Mouse (Mus musculus): ENCODE results near the gene Dglucy. TPM values are rescaled to one million over a fixed set of nuclear protein-coding genes. Genes with fewer than 3 reads are reported as not detected.

Gene Dglucy
- polyA plus RNA-seq, 1 experiment from 2014 or later: 2.4 TPM

DNA sequence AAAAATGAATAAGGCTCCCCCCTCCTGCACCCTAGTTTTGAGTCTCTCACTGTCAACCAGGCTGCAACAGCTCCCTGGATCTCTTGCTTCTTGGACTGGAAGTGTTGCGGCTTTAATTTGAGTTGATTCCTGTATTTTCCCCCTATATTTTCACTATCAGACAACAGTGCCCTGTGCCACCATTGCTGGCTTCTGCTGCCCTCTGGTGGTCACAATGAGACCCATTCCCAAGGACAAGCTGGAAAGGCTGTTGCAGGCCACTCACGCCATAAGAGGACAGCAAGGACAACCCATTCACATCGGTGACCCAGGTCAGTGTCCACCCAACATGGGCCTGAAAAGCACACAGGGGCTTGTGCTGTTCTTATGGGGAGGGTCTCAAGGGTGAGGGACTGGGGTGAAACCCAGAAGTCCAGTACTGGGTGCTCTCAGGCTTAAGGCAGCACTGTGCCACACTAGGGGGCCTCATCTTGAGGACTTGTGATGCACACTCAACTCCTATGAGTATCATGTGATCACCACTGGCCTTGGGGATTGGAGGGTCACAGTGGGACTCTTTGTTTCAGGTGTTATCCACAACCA, 62.4 kb downstream of the Dglucy start:
- Histone ChIP-seq H3K27ac (ENCODE audit: low read depth) (no peak overlapping the region), H3K9me3 (ENCODE audit: control insufficient read depth, low read length) (no peaks in the 10 kb centered on the region), H3K4me3 (ENCODE audit: low read depth, low read length) (no peak overlapping the region), H3K4me1 (replicated peaks; ENCODE audit: control insufficient read depth, insufficient read depth, low read length) (no peaks in the 10 kb centered on the region), H3K36me3 (ENCODE audit: control insufficient read depth, insufficient read depth, low read length) (no peaks in the 10 kb centered on the region), H3K27me3 (replicated peaks; ENCODE audit: control insufficient read depth, insufficient read depth, low read length) (no peaks in the 10 kb centered on the region), H3K4me2 (ENCODE audit: low read length) (no peak overlapping the region), H3K9ac (ENCODE audit: low read length) (no peak overlapping the region)
- ATAC-seq (replicated peaks; ENCODE audit: low FRiP score, low TSS enrichment, low read depth): 0 out of 2 replicates have a peak, but pooled peaks have one; percentile 15
- DNase-seq (ENCODE audit: low spot score): peak; percentile 92
- WGBS: 27% methylated on average over 3 of the region's 3 CpGs

DNA sequence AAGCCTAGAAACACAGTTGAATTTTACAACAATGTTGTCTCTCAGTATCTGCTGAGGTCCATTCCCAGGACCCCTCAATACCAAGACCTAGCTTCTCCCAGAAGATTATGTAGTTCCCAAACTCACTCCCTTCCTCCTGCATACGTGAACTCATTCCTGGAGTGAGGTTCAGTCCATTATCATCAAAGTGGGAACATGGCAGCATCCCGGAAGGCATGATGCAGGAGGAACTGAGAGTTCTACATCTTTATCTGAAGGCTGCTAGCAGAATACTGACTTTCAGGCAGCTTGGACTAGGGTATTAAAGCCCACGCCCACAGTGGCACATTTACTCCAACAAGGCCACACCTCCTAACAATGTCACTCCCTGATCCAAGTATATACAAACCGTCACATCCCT, 64.3 kb downstream of the Dglucy start:
- Histone ChIP-seq H3K27ac (ENCODE audit: low read depth) (no peak overlapping the region), H3K9ac (ENCODE audit: low read length) (no peak overlapping the region), H3K4me3 (ENCODE audit: low read depth, low read length) (no peak overlapping the region), H3K4me2 (ENCODE audit: low read length) (no peak overlapping the region), H3K27me3 (replicated peaks; ENCODE audit: control insufficient read depth, insufficient read depth, low read length) (no peaks in the 10 kb centered on the region), H3K4me1 (replicated peaks; ENCODE audit: control insufficient read depth, insufficient read depth, low read length) (no peaks in the 10 kb centered on the region), H3K36me3 (ENCODE audit: control insufficient read depth, insufficient read depth, low read length) (no peaks in the 10 kb centered on the region), H3K9me3 (ENCODE audit: control insufficient read depth, low read length) (no peaks in the 10 kb centered on the region)
- WGBS: 69% methylated on average over 4 of the region's 4 CpGs
- DNase-seq (ENCODE audit: low spot score) (no peak), ATAC-seq (replicated peaks; ENCODE audit: low FRiP score, low TSS enrichment, low read depth) (no peak)

DNA sequence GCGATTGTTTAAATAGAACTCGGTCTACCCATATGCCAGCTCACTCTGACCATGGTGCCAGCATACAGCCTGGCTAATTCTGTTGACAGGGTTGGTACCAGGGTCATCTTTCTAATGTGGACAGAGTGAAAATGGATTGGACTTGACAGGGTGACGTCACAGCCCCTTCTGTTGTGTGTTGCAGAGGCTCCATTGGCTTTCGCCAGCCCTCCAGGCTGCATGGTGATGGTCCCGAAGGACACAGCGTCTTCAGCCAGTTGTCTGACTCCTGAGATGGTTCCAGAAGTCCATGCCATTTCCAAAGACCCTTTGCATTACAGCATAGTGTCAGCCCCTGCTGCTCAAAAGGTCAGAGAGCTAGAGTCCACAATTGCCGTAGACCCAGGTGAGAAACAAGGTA, 65.7 kb downstream of the Dglucy start:
- ATAC-seq (replicated peaks; ENCODE audit: low FRiP score, low TSS enrichment, low read depth) (no peak), DNase-seq (ENCODE audit: low spot score) (no peak)
- H3K4me1 ChIP-seq (replicated peaks; ENCODE audit: control insufficient read depth, insufficient read depth, low read length): no peaks in the 10 kb centered on the region
- no peak overlapping the region for H3K4me3 ChIP-seq (ENCODE audit: low read depth, low read length)
- H3K36me3 ChIP-seq (ENCODE audit: control insufficient read depth, insufficient read depth, low read length): no peaks in the 10 kb centered on the region
- no peaks in the 10 kb centered on the region for H3K9me3 ChIP-seq (ENCODE audit: control insufficient read depth, low read length)
- no peak overlapping the region for H3K27ac ChIP-seq (ENCODE audit: low read depth)
- whole genome bisulfite sequencing: 86% methylated on average over 7 of the region's 7 CpGs
- no peak overlapping the region for H3K9ac ChIP-seq (ENCODE audit: low read length)
- H3K4me2 ChIP-seq (ENCODE audit: low read length): no peak overlapping the region
- H3K27me3 ChIP-seq (replicated peaks; ENCODE audit: control insufficient read depth, insufficient read depth, low read length): no peaks in the 10 kb centered on the region

DNA sequence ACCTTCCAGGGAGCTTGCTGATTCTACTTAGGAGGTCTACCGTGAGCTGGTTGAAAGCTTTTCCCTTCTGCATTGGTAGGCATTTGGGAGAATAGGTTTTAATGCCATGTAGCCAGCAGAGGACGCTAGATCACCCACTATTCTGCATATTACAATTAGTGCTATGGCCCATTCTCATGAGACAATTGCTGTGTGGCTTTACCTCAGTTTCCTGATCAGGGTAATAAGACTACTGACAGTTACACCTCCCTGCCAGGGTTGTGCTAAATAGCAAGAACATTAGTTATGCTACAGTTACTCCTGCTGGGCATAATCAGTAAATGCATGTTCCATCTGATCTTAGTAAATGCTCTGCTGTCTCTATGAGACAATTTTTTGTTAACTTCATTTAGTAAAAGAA, 67.0 kb downstream of the Dglucy start:
- WGBS: 37% methylated on average over 2 of the region's 2 CpGs

DNA sequence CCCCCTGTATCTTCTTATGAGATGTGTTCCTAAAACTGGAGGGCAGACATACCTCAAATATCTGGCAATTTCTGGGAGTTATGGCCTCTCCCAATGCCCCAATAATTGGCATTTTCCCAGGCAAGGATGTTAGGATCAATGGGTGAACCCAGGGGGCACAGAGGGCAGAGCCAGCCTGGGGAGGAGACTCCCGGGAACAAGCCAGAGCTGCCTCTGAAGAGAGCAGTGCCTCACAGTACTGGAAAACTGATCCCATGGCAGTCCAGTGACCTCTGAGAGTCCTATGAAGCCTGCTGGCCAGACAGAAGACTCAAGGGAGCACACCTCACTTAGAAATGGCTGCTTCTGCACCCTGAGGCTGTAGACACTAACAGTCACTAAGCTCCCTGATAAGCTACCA, 67.7 kb downstream of the Dglucy start:
- H3K4me1 ChIP-seq (replicated peaks; ENCODE audit: control insufficient read depth, insufficient read depth, low read length): no peaks in the 10 kb centered on the region
- H3K36me3 ChIP-seq (ENCODE audit: control insufficient read depth, insufficient read depth, low read length): no peaks in the 10 kb centered on the region
- no peak overlapping the region for H3K27ac ChIP-seq (ENCODE audit: low read depth)
- H3K9ac ChIP-seq (ENCODE audit: low read length): no peak overlapping the region
- no peak for DNase-seq (ENCODE audit: low spot score)
- no peak for ATAC-seq (replicated peaks; ENCODE audit: low FRiP score, low TSS enrichment, low read depth)
- H3K9me3 ChIP-seq (ENCODE audit: control insufficient read depth, low read length): no peaks in the 10 kb centered on the region
- H3K4me3 ChIP-seq (ENCODE audit: low read depth, low read length): no peak overlapping the region
- no peak overlapping the region for H3K4me2 ChIP-seq (ENCODE audit: low read length)
- whole genome bisulfite sequencing: 50% methylated on average over 1 of the region's 1 CpGs
- no peaks in the 10 kb centered on the region for H3K27me3 ChIP-seq (replicated peaks; ENCODE audit: control insufficient read depth, insufficient read depth, low read length)

More for the DNA sequence above, 67.0 kb downstream of the Dglucy start:
- H3K9ac ChIP-seq (ENCODE audit: low read length): no peak overlapping the region
- H3K27ac ChIP-seq (ENCODE audit: low read depth): no peak overlapping the region
- no peak for DNase-seq (ENCODE audit: low spot score)
- H3K27me3 ChIP-seq (replicated peaks; ENCODE audit: control insufficient read depth, insufficient read depth, low read length): no peaks in the 10 kb centered on the region
- H3K4me2 ChIP-seq (ENCODE audit: low read length): no peak overlapping the region
- no peaks in the 10 kb centered on the region for H3K36me3 ChIP-seq (ENCODE audit: control insufficient read depth, insufficient read depth, low read length)
- H3K4me3 ChIP-seq (ENCODE audit: low read depth, low read length): no peak overlapping the region
- no peaks in the 10 kb centered on the region for H3K9me3 ChIP-seq (ENCODE audit: control insufficient read depth, low read length)
- no peak for ATAC-seq (replicated peaks; ENCODE audit: low FRiP score, low TSS enrichment, low read depth)
- H3K4me1 ChIP-seq (replicated peaks; ENCODE audit: control insufficient read depth, insufficient read depth, low read length): no peaks in the 10 kb centered on the region

DNA sequence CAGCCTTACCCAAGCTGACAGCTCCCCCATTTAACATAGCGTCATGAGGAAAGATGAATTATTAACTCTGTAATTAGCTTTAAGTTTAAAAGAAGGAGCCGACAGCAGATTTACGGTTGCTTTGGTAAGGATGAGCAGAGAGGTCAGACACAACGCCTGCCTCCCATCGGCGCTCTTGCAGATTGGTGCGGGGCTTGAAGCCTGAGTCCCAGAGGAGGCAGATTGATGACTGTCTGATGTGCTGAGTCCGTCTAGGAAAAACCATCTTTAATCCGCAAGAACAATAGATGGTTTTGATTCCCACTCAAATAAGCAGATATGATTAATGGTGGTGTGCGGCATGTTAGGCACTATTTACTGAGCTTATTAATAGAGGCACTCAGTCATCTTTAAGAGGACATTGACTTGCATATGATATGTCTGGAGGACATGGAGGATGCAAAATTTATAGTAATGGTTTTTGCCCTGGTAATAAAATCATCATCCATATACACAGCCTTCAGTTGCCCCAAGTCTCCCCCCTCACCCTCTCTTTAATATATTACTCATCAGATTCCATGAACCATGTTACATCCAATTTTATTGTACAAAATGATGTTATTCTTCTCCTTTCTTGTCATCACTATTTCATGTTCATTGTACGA, 68.7 kb downstream of the Dglucy start:
- Histone ChIP-seq H3K4me3 (ENCODE audit: low read depth, low read length) (no peak overlapping the region), H3K27ac (ENCODE audit: low read depth) (no peak overlapping the region), H3K9me3 (ENCODE audit: control insufficient read depth, low read length) (no peaks in the 10 kb centered on the region), H3K4me1 (replicated peaks; ENCODE audit: control insufficient read depth, insufficient read depth, low read length) (no peaks in the 10 kb centered on the region), H3K9ac (ENCODE audit: low read length) (no peak overlapping the region), H3K36me3 (ENCODE audit: control insufficient read depth, insufficient read depth, low read length) (no peaks in the 10 kb centered on the region), H3K4me2 (ENCODE audit: low read length) (no peak overlapping the region), H3K27me3 (replicated peaks; ENCODE audit: control insufficient read depth, insufficient read depth, low read length) (no peaks in the 10 kb centered on the region)
- 34% methylated on average over 11 of the region's 11 CpGs for WGBS
- ATAC-seq (replicated peaks; ENCODE audit: low FRiP score, low TSS enrichment, low read depth) (no peak), DNase-seq (ENCODE audit: low spot score) (no peak)

DNA sequence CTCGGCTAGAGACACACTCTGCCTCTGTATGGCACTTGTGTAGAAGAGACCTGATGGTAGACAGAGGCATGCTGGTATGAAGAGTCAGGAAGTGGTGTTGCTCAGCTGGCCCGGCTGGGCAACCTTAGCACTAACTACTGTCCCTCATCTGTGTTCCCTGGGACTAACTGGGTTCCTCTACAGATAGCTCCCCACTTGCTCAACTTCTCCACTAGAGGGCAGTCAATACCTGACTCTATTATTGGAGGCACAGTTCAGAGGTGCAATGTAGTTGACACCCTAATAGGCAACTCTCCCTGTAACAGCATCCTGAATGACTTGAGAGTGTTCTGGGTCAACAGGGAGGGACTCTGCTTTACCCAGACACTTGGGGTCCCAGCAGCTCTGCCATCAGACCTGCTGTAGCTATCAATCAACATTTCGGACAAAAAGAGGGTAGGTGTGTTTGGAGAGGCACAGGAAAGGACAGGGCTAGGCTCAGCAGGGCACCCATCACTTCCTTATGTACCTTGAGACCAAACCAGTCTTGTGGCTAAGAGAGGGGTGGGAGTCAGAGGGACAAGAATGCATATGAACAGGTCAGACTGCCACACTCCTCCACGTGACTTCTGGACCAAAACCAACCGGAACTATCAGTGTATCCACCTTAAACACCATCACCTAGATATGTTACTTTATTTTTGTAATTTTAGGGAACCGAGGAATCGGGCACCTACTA, 70.7 kb downstream of the Dglucy start:
- DNase-seq (ENCODE audit: low spot score): peak; percentile 60
- no peak overlapping the region for H3K9ac ChIP-seq (ENCODE audit: low read length)
- H3K4me1 ChIP-seq (replicated peaks; ENCODE audit: control insufficient read depth, insufficient read depth, low read length): no peaks in the 10 kb centered on the region
- H3K27ac ChIP-seq (ENCODE audit: low read depth): no peak overlapping the region
- ATAC-seq (replicated peaks; ENCODE audit: low FRiP score, low TSS enrichment, low read depth): peak; percentile 82; the same call in 1 of the 2 replicates
- no peaks in the 10 kb centered on the region for H3K9me3 ChIP-seq (ENCODE audit: control insufficient read depth, low read length)
- H3K4me3 ChIP-seq (ENCODE audit: low read depth, low read length): no peak overlapping the region
- 77% methylated on average over 7 of the region's 7 CpGs for WGBS
- no peaks in the 10 kb centered on the region for H3K36me3 ChIP-seq (ENCODE audit: control insufficient read depth, insufficient read depth, low read length)
- no peaks in the 10 kb centered on the region for H3K27me3 ChIP-seq (replicated peaks; ENCODE audit: control insufficient read depth, insufficient read depth, low read length)
- no peak overlapping the region for H3K4me2 ChIP-seq (ENCODE audit: low read length)

DNA sequence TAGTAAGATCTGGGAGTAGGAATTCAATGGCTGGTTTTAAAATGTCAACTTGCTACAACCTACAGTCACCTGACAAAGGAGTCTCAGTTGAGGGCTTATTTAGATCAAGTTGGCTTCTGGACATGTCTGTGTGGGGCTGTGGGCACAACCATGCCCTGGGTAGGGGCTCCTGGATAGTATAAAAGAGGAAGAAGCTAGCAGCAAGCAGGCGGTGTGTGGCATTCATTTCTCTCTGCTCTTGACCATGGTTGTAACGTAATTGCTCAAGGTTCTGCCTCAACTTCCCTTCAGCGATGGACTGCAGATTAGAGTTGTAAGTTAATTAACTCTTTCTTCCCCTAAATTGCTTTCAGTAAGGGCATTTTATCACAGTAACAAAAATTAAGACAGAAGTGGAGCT, 73.5 kb downstream of the Dglucy start:
- Histone ChIP-seq H3K4me1 (replicated peaks; ENCODE audit: control insufficient read depth, insufficient read depth, low read length) (no peaks in the 10 kb centered on the region), H3K36me3 (ENCODE audit: control insufficient read depth, insufficient read depth, low read length) (no peaks in the 10 kb centered on the region), H3K4me2 (ENCODE audit: low read length) (no peak overlapping the region), H3K27ac (ENCODE audit: low read depth) (no peak overlapping the region), H3K27me3 (replicated peaks; ENCODE audit: control insufficient read depth, insufficient read depth, low read length) (no peaks in the 10 kb centered on the region), H3K4me3 (ENCODE audit: low read depth, low read length) (no peak overlapping the region), H3K9me3 (ENCODE audit: control insufficient read depth, low read length) (no peaks in the 10 kb centered on the region), H3K9ac (ENCODE audit: low read length) (no peak overlapping the region)
- DNase-seq (ENCODE audit: low spot score) (no peak), ATAC-seq (replicated peaks; ENCODE audit: low FRiP score, low TSS enrichment, low read depth) (no peak)
- 81% methylated on average over 3 of the region's 3 CpGs for WGBS
